ENCODE assay signal across 8 mouse cellular contexts in the genomic region with DNA sequence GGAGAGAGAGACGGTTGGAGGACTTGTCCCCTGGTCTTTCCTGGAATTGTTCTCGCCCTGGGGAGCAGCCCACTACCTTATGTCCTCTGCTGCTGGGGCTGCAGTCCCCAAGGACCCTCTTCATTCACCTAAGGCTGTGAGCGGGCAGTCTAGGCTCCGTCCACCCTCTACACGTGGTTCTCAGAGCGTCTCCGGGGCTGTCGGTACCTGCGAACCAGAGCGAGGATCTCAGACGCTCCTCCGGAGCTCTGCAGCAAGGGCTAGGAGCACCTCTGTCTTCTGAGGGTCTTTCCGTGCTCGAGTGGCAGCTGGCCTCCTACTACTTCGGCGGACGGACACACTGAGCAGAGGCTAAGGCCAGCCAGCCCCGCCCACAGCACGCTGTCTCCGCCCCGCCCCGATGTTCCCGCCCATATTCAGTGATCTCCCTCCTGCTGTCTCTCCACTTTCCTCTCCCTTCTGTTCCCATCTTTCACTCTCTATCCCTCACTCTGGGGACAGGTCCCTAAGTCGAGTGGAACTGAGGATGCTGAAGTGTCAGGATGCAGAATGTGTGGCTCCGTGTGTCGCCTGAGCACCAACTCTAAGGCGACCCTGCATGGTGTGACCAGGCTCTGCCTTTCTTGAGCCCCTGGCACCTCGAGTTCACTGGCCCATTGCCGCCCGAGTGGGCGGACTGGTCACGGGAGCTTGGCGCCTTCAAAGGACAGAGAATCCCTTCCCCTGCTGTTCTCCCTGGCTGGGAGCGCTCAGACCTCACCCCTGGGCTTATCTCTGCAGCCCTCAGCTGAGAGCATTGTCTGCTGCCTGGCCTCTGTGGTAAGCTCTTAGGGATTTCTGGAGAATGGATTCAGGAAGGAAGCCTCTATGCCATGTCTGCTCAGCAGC. TPM values are rescaled to one million over a fixed set of nuclear protein-coding genes. Genes with fewer than 3 reads are reported as not detected.
A peak's percentile ranks its signal among the peaks of the same experiment; 100 is the strongest.
DNase-seq lines count a peak whose midpoint lies in the region; ATAC-seq and TF ChIP-seq lines count a peak whose summit lies in the region.

A gene (minus strand): TSS at position 350 of the 888 bp plus-strand sequence.

- no peak for DNase-seq in left cerebral cortex, adult 2 months (ENCODE audit: extremely low spot score in 1 of 2, low spot score in 2 of 2)
- DNase-seq in left cerebral cortex, adult 8-10 months (ENCODE audit: low spot score in 2 of 2) = no peak
- peak; percentile 61 to 78 for DNase-seq in adrenal gland, postnatal 36 days

- H3K27ac ChIP-seq in left cerebral cortex, adult 2 months = no peak within 1 kb of the TSS
- no peak within 1 kb of the TSS for H3K27ac ChIP-seq in forebrain, embryonic 15.5 days (replicated peaks)
- H3K27ac ChIP-seq in hindbrain, embryonic 13.5 days = peak within 1 kb of the TSS; percentile 63
- no peak within 1 kb of the TSS for H3K27ac ChIP-seq in limb, embryonic 15.5 days
- peak within 1 kb of the TSS; percentile 57 for H3K27ac ChIP-seq in midbrain, embryonic 13.5 days
- no peak within 1 kb of the TSS for H3K27ac ChIP-seq in testis, adult 2 months (ENCODE audit: control insufficient read depth, insufficient read depth, low read depth, low read length)

- TF ChIP-seq CTCF in left cerebral cortex, adult 2 months (IDR thresholded peaks at IDR 0.05) = no peak
- no peak for TF ChIP-seq CTCF in testis, adult 2 months (IDR thresholded peaks at IDR 0.05; ENCODE audit: control insufficient read depth, insufficient read depth, insufficient replicate concordance, low read depth, low read length)

- peaks cover 18% of the 10 kb centered on the region for H3K4me1 ChIP-seq in forebrain, embryonic 15.5 days
- peaks cover 22% of the 10 kb centered on the region for H3K4me1 ChIP-seq in hindbrain, embryonic 13.5 days (replicated peaks)
- H3K4me1 ChIP-seq in limb, embryonic 15.5 days = peaks cover 10% of the 10 kb centered on the region
- peaks cover 21% of the 10 kb centered on the region for H3K4me1 ChIP-seq in midbrain, embryonic 13.5 days (replicated peaks)
- H3K4me1 ChIP-seq in testis, adult 2 months (ENCODE audit: control insufficient read depth, insufficient read depth, low read length) = peaks cover 7% of the 10 kb centered on the region

- under 1% methylated on average over 34 of the region's 34 CpGs for WGBS in forebrain, embryonic 15.5 days
- 1% methylated on average over 34 of the region's 34 CpGs for whole genome bisulfite sequencing in hindbrain, embryonic 13.5 days
- 1% methylated on average over 34 of the region's 34 CpGs for WGBS in limb, embryonic 15.5 days
- under 1% methylated on average over 34 of the region's 34 CpGs for WGBS in midbrain, embryonic 13.5 days

- no peaks in the 10 kb centered on the region for H3K9me3 ChIP-seq in forebrain, embryonic 15.5 days
- H3K9me3 ChIP-seq in hindbrain, embryonic 13.5 days = no peaks in the 10 kb centered on the region
- H3K9me3 ChIP-seq in limb, embryonic 15.5 days = no peaks in the 10 kb centered on the region
- no peaks in the 10 kb centered on the region for H3K9me3 ChIP-seq in midbrain, embryonic 13.5 days

- ATAC-seq in forebrain, embryonic 15.5 days (replicated peaks) = peak; percentile 90
- ATAC-seq in hindbrain, embryonic 13.5 days (ENCODE audit: low FRiP score) = peak; percentile 89
- ATAC-seq in limb, embryonic 15.5 days (ENCODE audit: insufficient number of reproducible peaks, low FRiP score, low TSS enrichment, low read depth) = peak; percentile 72
- ATAC-seq in midbrain, embryonic 13.5 days = peak; percentile 91

- no peaks in the 10 kb centered on the region for H3K27me3 ChIP-seq in forebrain, embryonic 15.5 days
- H3K27me3 ChIP-seq in hindbrain, embryonic 13.5 days = peaks cover 22% of the 10 kb centered on the region
- H3K27me3 ChIP-seq in limb, embryonic 15.5 days = peaks cover 18% of the 10 kb centered on the region; the same call in 1 of the 2 replicates
- H3K27me3 ChIP-seq in midbrain, embryonic 13.5 days = peaks cover 18% of the 10 kb centered on the region
- H3K27me3 ChIP-seq in testis, adult 2 months (ENCODE audit: control insufficient read depth, insufficient read depth, low read length) = no peaks in the 10 kb centered on the region

- H3K4me3 ChIP-seq in left cerebral cortex, adult 2 months = peak within 1 kb of the TSS; percentile 54
- peak within 1 kb of the TSS; percentile 55 for H3K4me3 ChIP-seq in forebrain, embryonic 15.5 days
- peak within 1 kb of the TSS; percentile 50 for H3K4me3 ChIP-seq in hindbrain, embryonic 13.5 days
- peak within 1 kb of the TSS; percentile 51 for H3K4me3 ChIP-seq in limb, embryonic 15.5 days
- peak within 1 kb of the TSS; percentile 54 for H3K4me3 ChIP-seq in midbrain, embryonic 13.5 days (replicated peaks)
- H3K4me3 ChIP-seq in testis, adult 2 months (ENCODE audit: control insufficient read depth, low read depth, low read length) = peak within 1 kb of the TSS; percentile 82

- H3K36me3 ChIP-seq in forebrain, embryonic 15.5 days = no peaks in the 10 kb centered on the region
- H3K36me3 ChIP-seq in hindbrain, embryonic 13.5 days = no peaks in the 10 kb centered on the region
- no peaks in the 10 kb centered on the region for H3K36me3 ChIP-seq in limb, embryonic 15.5 days
- no peaks in the 10 kb centered on the region for H3K36me3 ChIP-seq in midbrain, embryonic 13.5 days
- H3K36me3 ChIP-seq in testis, adult 2 months (ENCODE audit: control insufficient read depth, insufficient read depth, low read length) = no peaks in the 10 kb centered on the region

- no peak for TF ChIP-seq POLR2A in testis, adult 2 months (IDR thresholded peaks at IDR 0.05; ENCODE audit: control insufficient read depth, low read depth, low read length)

- intact Hi-C loops in left cerebral cortex, adult 2 months (cut with DNase I) = no loop called here

- H3K4me2 ChIP-seq in forebrain, embryonic 15.5 days (replicated peaks) = peak within 1 kb of the TSS; percentile 86
- H3K4me2 ChIP-seq in hindbrain, embryonic 13.5 days = peak within 1 kb of the TSS; percentile 83
- peak within 1 kb of the TSS; percentile 88 for H3K4me2 ChIP-seq in limb, embryonic 15.5 days
- peak within 1 kb of the TSS; percentile 93 for H3K4me2 ChIP-seq in midbrain, embryonic 13.5 days (replicated peaks)

- peak within 1 kb of the TSS; percentile 58 for H3K9ac ChIP-seq in forebrain, embryonic 15.5 days (replicated peaks)
- peak within 1 kb of the TSS; percentile 75 for H3K9ac ChIP-seq in hindbrain, embryonic 13.5 days
- peak within 1 kb of the TSS; percentile 44 for H3K9ac ChIP-seq in limb, embryonic 15.5 days
- peak within 1 kb of the TSS; percentile 66 for H3K9ac ChIP-seq in midbrain, embryonic 13.5 days (replicated peaks)

RNA-seq across cellular contexts. Expression of the gene that starts here (rescaled TPM):
- total RNA-seq in left cerebral cortex, adult 2 months (2021) = under 1 TPM; 0.18 to 0.33 TPM
- under 1 TPM; 0.34 to 0.46 (median 0.40) TPM for total RNA-seq in left cerebral cortex, adult 8-10 months (2022)
- total RNA-seq in adrenal gland, postnatal 36 days (2021) = under 1 TPM; 0.36 to 0.63 TPM
- 3.2 and 3.9 TPM in 2 replicates for polyA plus RNA-seq in forebrain, embryonic 15.5 days (2015; fragmentation: Nextera tagmentation; extraction: Ambion mirVana)
- 2.2 and 3.1 TPM in 2 replicates for polyA plus RNA-seq in hindbrain, embryonic 13.5 days (2015; fragmentation: Nextera tagmentation; extraction: Ambion mirVana)
- polyA plus RNA-seq in limb, embryonic 15.5 days (2015; fragmentation: Nextera tagmentation; extraction: Ambion mirVana) = 5.1 and 5.3 TPM in 2 replicates
- 2.1 and 2.5 TPM in 2 replicates for polyA plus RNA-seq in midbrain, embryonic 13.5 days (2015; fragmentation: Nextera tagmentation; extraction: Ambion mirVana)
- 0.77 and 0.98 TPM in 2 replicates for polyA plus RNA-seq in testis, adult 2 months (2012; rRNA removed)

Comparison
In these comparisons a context has a peak if more than half of its experiments do, and no peak if none do; other contexts are left out.
1. Peak in DNase-seq in adrenal gland, postnatal 36 days; RNA of the gene not detected or under 1 TPM.
2. H3K27ac ChIP-seq: peak in hindbrain, embryonic 13.5 days (single experiment) and midbrain, embryonic 13.5 days (single experiment); none in left cerebral cortex, adult 2 months (single experiment), forebrain, embryonic 15.5 days (single experiment), limb, embryonic 15.5 days (single experiment) and testis, adult 2 months (single experiment).
3. Peak in every context shown above with its lines, with median percentiles within 50 percentile points of each other: H3K4me3 ChIP-seq, ATAC-seq, H3K4me2 ChIP-seq and H3K9ac ChIP-seq.